Mouse (Mus musculus): ENCODE measurements around the gene B4galt1. TPM values are rescaled to one million over a fixed set of nuclear protein-coding genes. Genes with fewer than 3 reads are reported as not detected.
"Not testable (repeated sequence)": the region's sequence is repeated elsewhere in the genome, so short reads cannot be mapped to it uniquely, and the experiment has no call there.

The B4galt1 gene
- polyA plus RNA-seq, 1 experiment: 3.2 TPM

- WGBS: 87% methylated on average over 6 of the region's 6 CpGs
- H3K4me1 ChIP-seq (ENCODE audit: control insufficient read depth, insufficient read depth, low read length): no peaks in the 10 kb centered on the region
- H3K4me3 ChIP-seq (replicated peaks; ENCODE audit: insufficient read depth, low read depth, low read length): no peak overlapping the region
- no peaks in the 10 kb centered on the region for H3K27me3 ChIP-seq (ENCODE audit: control insufficient read depth, insufficient read depth, low read length)
- TF ChIP-seq POLR2A (IDR thresholded peaks at IDR 0.05; ENCODE audit: borderline replicate concordance, insufficient read depth, low read length) (no peak), CTCF (IDR thresholded peaks at IDR 0.05; ENCODE audit: borderline replicate concordance, insufficient read depth, low read depth, low read length) (no peak)
- DNase-seq: no peak
- no peak overlapping the region for H3K27ac ChIP-seq (ENCODE audit: insufficient read depth, low read length)
These were observed 39.4 kb downstream of the B4galt1 start for GRCm38 (mm10) chr4:40814359-40814758.

GRCm38 (mm10) chr4:40812891-40813290 is 40.9 kb downstream of the B4galt1 start:
- 90% methylated on average over 1 of the region's 1 CpGs for WGBS
- Histone ChIP-seq H3K27me3 (ENCODE audit: control insufficient read depth, insufficient read depth, low read length) (no peaks in the 10 kb centered on the region), H3K4me1 (ENCODE audit: control insufficient read depth, insufficient read depth, low read length) (no peaks in the 10 kb centered on the region), H3K4me3 (replicated peaks; ENCODE audit: insufficient read depth, low read depth, low read length) (no peak overlapping the region), H3K27ac (ENCODE audit: insufficient read depth, low read length) (no peak overlapping the region)
- DNase-seq: no peak
- no peak for TF ChIP-seq POLR2A (IDR thresholded peaks at IDR 0.05; ENCODE audit: borderline replicate concordance, insufficient read depth, low read length)
- no peak for TF ChIP-seq CTCF (IDR thresholded peaks at IDR 0.05; ENCODE audit: borderline replicate concordance, insufficient read depth, low read depth, low read length)

GRCm38 (mm10) chr4:40810481-40810880 is 43.3 kb downstream of the B4galt1 start:
- no peaks in the 10 kb centered on the region for H3K4me1 ChIP-seq (ENCODE audit: control insufficient read depth, insufficient read depth, low read length)
- no peak overlapping the region for H3K4me3 ChIP-seq (replicated peaks; ENCODE audit: insufficient read depth, low read depth, low read length)
- DNase-seq: no peak
- WGBS: 89% methylated on average over 5 of the region's 5 CpGs
- TF ChIP-seq CTCF (IDR thresholded peaks at IDR 0.05; ENCODE audit: borderline replicate concordance, insufficient read depth, low read depth, low read length): no peak
- TF ChIP-seq POLR2A (IDR thresholded peaks at IDR 0.05; ENCODE audit: borderline replicate concordance, insufficient read depth, low read length): no peak
- H3K27ac ChIP-seq (ENCODE audit: insufficient read depth, low read length): no peak overlapping the region
- H3K27me3 ChIP-seq (ENCODE audit: control insufficient read depth, insufficient read depth, low read length): no peaks in the 10 kb centered on the region

- H3K27ac ChIP-seq (ENCODE audit: insufficient read depth, low read length): no peak overlapping the region
- WGBS: 91% methylated on average over 4 of the region's 4 CpGs
- no peaks in the 10 kb centered on the region for H3K4me1 ChIP-seq (ENCODE audit: control insufficient read depth, insufficient read depth, low read length)
- TF ChIP-seq POLR2A (IDR thresholded peaks at IDR 0.05; ENCODE audit: borderline replicate concordance, insufficient read depth, low read length) (no peak), CTCF (IDR thresholded peaks at IDR 0.05; ENCODE audit: borderline replicate concordance, insufficient read depth, low read depth, low read length) (no peak)
- no peak for DNase-seq
- no peaks in the 10 kb centered on the region for H3K27me3 ChIP-seq (ENCODE audit: control insufficient read depth, insufficient read depth, low read length)
- H3K4me3 ChIP-seq (replicated peaks; ENCODE audit: insufficient read depth, low read depth, low read length): no peak overlapping the region
These were observed 46.4 kb downstream of the B4galt1 start for GRCm38 (mm10) chr4:40807382-40807781.

GRCm38 (mm10) chr4:40805401-40805800 is 48.4 kb downstream of the B4galt1 start:
- TF ChIP-seq POLR2A (IDR thresholded peaks at IDR 0.05; ENCODE audit: borderline replicate concordance, insufficient read depth, low read length): no peak
- TF ChIP-seq CTCF (IDR thresholded peaks at IDR 0.05; ENCODE audit: borderline replicate concordance, insufficient read depth, low read depth, low read length): no peak
- WGBS: 84% methylated on average over 8 of the region's 8 CpGs

GRCm38 (mm10) chr4:40802787-40803186 is 51.0 kb downstream of the B4galt1 start:
- Histone ChIP-seq H3K4me1 (ENCODE audit: control insufficient read depth, insufficient read depth, low read length) (no peaks in the 10 kb centered on the region), H3K4me3 (replicated peaks; ENCODE audit: insufficient read depth, low read depth, low read length) (no peak overlapping the region), H3K27ac (ENCODE audit: insufficient read depth, low read length) (no peak overlapping the region), H3K27me3 (ENCODE audit: control insufficient read depth, insufficient read depth, low read length) (no peaks in the 10 kb centered on the region)
- WGBS: 77% methylated on average over 3 of the region's 3 CpGs
- no peak for DNase-seq
- TF ChIP-seq CTCF (IDR thresholded peaks at IDR 0.05; ENCODE audit: borderline replicate concordance, insufficient read depth, low read depth, low read length) (no peak), POLR2A (IDR thresholded peaks at IDR 0.05; ENCODE audit: borderline replicate concordance, insufficient read depth, low read length) (no peak)

More at GRCm38 (mm10) chr4:40805401-40805800, 48.4 kb downstream of the B4galt1 start:
- Histone ChIP-seq H3K27me3 (ENCODE audit: control insufficient read depth, insufficient read depth, low read length) (no peaks in the 10 kb centered on the region), H3K4me1 (ENCODE audit: control insufficient read depth, insufficient read depth, low read length) (no peaks in the 10 kb centered on the region), H3K4me3 (replicated peaks; ENCODE audit: insufficient read depth, low read depth, low read length) (no peak overlapping the region), H3K27ac (ENCODE audit: insufficient read depth, low read length) (no peak overlapping the region)
- no peak for DNase-seq

- H3K4me1 ChIP-seq (ENCODE audit: control insufficient read depth, insufficient read depth, low read length): no peaks in the 10 kb centered on the region
- no peaks in the 10 kb centered on the region for H3K27me3 ChIP-seq (ENCODE audit: control insufficient read depth, insufficient read depth, low read length)
- 91% methylated on average over 4 of the region's 4 CpGs for WGBS
- no peak overlapping the region for H3K27ac ChIP-seq (ENCODE audit: insufficient read depth, low read length)
- H3K4me3 ChIP-seq (replicated peaks; ENCODE audit: insufficient read depth, low read depth, low read length): no peak overlapping the region
- DNase-seq: no peak
- TF ChIP-seq CTCF (IDR thresholded peaks at IDR 0.05; ENCODE audit: borderline replicate concordance, insufficient read depth, low read depth, low read length) (no peak), POLR2A (IDR thresholded peaks at IDR 0.05; ENCODE audit: borderline replicate concordance, insufficient read depth, low read length) (no peak)
These were observed 51.9 kb downstream of the B4galt1 start for GRCm38 (mm10) chr4:40801908-40802307.

- no peak overlapping the region for H3K4me3 ChIP-seq (replicated peaks; ENCODE audit: insufficient read depth, low read depth, low read length)
- WGBS: 87% methylated on average over 3 of the region's 3 CpGs
- no peaks in the 10 kb centered on the region for H3K27me3 ChIP-seq (ENCODE audit: control insufficient read depth, insufficient read depth, low read length)
- DNase-seq: no peak
- TF ChIP-seq CTCF (IDR thresholded peaks at IDR 0.05; ENCODE audit: borderline replicate concordance, insufficient read depth, low read depth, low read length): no peak
- no peak for TF ChIP-seq POLR2A (IDR thresholded peaks at IDR 0.05; ENCODE audit: borderline replicate concordance, insufficient read depth, low read length)
- no peak overlapping the region for H3K27ac ChIP-seq (ENCODE audit: insufficient read depth, low read length)
- no peaks in the 10 kb centered on the region for H3K4me1 ChIP-seq (ENCODE audit: control insufficient read depth, insufficient read depth, low read length)
These were observed 52.9 kb downstream of the B4galt1 start for GRCm38 (mm10) chr4:40800873-40801272.

GRCm38 (mm10) chr4:40798833-40799555 is 54.8 kb downstream of the B4galt1 start:
- H3K27ac ChIP-seq (ENCODE audit: insufficient read depth, low read length); H3K4me1 ChIP-seq (ENCODE audit: control insufficient read depth, insufficient read depth, low read length); H3K4me3 ChIP-seq (replicated peaks; ENCODE audit: insufficient read depth, low read depth, low read length); DNase-seq; H3K27me3 ChIP-seq (ENCODE audit: control insufficient read depth, insufficient read depth, low read length): not testable (repeated sequence)
- WGBS: 77% methylated on average over 2 of the region's 2 CpGs
